Mouse (Mus musculus): ENCODE data around the gene Tacc3. TPM values are rescaled to one million over a fixed set of nuclear protein-coding genes. Genes with fewer than 3 reads are reported as not detected.

Tacc3 gene
- polyA plus RNA-seq, 1 experiment from 2014 or later: 249 TPM

DNA sequence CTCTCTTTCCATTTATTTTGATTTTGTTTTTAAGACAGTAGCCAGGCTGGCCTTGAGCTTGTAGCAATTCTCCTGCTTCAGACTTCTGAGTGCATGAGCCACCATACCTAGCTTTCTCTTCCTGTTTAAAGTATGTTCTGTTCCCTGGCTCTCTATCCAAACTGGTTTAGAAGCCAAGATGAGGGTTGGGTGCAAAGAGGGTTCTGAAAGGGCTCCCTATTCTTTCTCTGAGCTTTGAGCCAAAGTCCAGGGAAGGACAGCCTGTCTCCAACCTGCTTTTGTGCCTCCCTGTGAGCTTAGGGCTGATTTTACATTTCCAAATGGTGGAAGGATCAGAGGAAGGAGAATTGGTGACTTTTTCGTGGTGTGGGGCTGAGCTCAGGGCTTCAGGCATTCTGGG, 69.0 kb downstream of the Tacc3 start:
- Histone ChIP-seq H3K4me3 (no peak overlapping the region), H3K27ac (no peak overlapping the region), H3K36me3 (peaks cover 6% of the 10 kb centered on the region; the same call in 1 of the 2 replicates), H3K4me1 (peaks cover 20% of the 10 kb centered on the region; the same call in 1 of the 2 replicates), H3K9ac (no peak overlapping the region), H3K27me3 (peaks cover 45% of the 10 kb centered on the region), H3K9me3 (no peaks in the 10 kb centered on the region), H3K4me2 (replicated peaks) (no peak overlapping the region)
- no peak for ATAC-seq (ENCODE audit: insufficient number of reproducible peaks, insufficient read depth, low FRiP score, low TSS enrichment)
- WGBS: 74% methylated on average over 1 of the region's 1 CpGs

Other genes with a start within 250 kb of the Tacc3 start
- gene Nkx1-1, start 224.2 kb upstream of the Tacc3 start, polyA plus RNA-seq (2016; fragmentation: Nextera tagmentation; extraction: Ambion mirVana): not detected in 2 replicates
- 72.9 and 74.6 TPM in 2 replicates for gene Fam53a, start 28.5 kb upstream of the Tacc3 start, polyA plus RNA-seq (2016; fragmentation: Nextera tagmentation; extraction: Ambion mirVana)
- gene Gm9903, start 28.2 kb upstream of the Tacc3 start, polyA plus RNA-seq (2016; fragmentation: Nextera tagmentation; extraction: Ambion mirVana): 0.38 and 0.83 TPM in 2 replicates
- 265 and 270 TPM in 2 replicates for gene Slbp, start 5.6 kb upstream of the Tacc3 start, polyA plus RNA-seq (2016; fragmentation: Nextera tagmentation; extraction: Ambion mirVana)
- 40.7 and 43.3 TPM in 2 replicates for gene Tmem129, start 288 bp downstream of the Tacc3 start, polyA plus RNA-seq (2016; fragmentation: Nextera tagmentation; extraction: Ambion mirVana)
- 13.4 and 19.5 TPM in 2 replicates for gene Fgfr3, start 63.5 kb downstream of the Tacc3 start, polyA plus RNA-seq (2016; fragmentation: Nextera tagmentation; extraction: Ambion mirVana)
- 63.8 and 65.3 TPM in 2 replicates for gene Letm1, start 124.7 kb downstream of the Tacc3 start, polyA plus RNA-seq (2016; fragmentation: Nextera tagmentation; extraction: Ambion mirVana)
- 64.0 and 77.1 TPM in 2 replicates for gene Nsd2, start 162.6 kb downstream of the Tacc3 start, polyA plus RNA-seq (2016; fragmentation: Nextera tagmentation; extraction: Ambion mirVana)